ENCODE assay signal across 12 mouse cellular contexts in the genomic region with DNA sequence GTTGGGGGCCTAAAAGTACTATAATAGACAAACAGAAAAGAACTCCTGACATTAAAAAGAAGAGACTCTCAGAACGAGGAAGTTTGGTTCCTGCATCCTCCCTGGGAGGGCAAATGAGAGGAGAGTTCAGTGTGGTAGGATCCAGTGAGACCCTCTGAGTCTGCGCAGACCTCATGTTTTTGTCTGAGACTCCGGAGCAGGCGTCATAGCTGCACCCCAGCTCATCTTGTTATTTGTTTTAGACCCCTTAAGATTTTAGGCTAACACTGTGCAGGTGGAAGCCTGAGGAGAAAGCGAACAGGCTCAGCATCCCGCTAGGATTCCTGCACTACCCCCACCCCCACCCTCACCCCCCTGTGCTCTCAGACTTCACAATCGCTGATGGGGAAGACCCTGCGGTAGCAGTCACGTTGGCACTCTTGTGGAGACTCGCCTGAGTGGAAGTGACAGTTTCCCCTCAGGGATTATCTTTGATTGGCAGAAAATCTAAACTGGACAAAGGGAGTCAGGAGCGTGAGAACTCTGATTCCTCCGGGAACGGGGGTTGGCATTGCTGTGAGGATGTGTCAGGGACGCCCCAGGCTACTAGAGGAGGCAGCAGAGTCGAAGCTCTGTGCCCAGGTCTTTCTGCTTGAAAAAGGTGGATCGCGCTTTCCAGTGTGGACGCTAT.
DNase-seq lines count a peak whose midpoint lies in the region; ATAC-seq lines count a peak whose summit lies in the region.
"Had no signal": no experiment of that assay in that cellular context is flagged by ENCODE, and none has a peak within 500 bp of the region (broad histone marks: within the 10 kb centered on the region; RNA-seq: fewer than 3 reads in every experiment).

No protein-coding gene starts in this region.

- 31% methylated on average over 18 of the region's 18 CpGs for WGBS in embryonic facial prominence, embryonic 13.5 days
- 53% methylated on average over 18 of the region's 18 CpGs for WGBS in hindbrain, embryonic 11.5 days
- WGBS in midbrain, embryonic 15.5 days = 23% methylated on average over 18 of the region's 18 CpGs

- H3K27ac ChIP-seq in embryonic facial prominence, embryonic 13.5 days = no peak overlapping the region
- no peak overlapping the region for H3K27ac ChIP-seq in hindbrain, embryonic 11.5 days (ENCODE audit: low read depth, low read length)
- no peak overlapping the region for H3K27ac ChIP-seq in midbrain, embryonic 15.5 days
- H3K27ac ChIP-seq: liver, embryonic 14.5 days; macrophage; stomach, embryonic 15.5 days had no signal

- H3K9me3 ChIP-seq in embryonic facial prominence, embryonic 13.5 days = no peaks in the 10 kb centered on the region
- H3K9me3 ChIP-seq in hindbrain, embryonic 11.5 days (ENCODE audit: control insufficient read depth, low read length) = no peaks in the 10 kb centered on the region
- no peaks in the 10 kb centered on the region for H3K9me3 ChIP-seq in midbrain, embryonic 15.5 days
- H3K9me3 ChIP-seq: stomach, embryonic 15.5 days had no signal

- H3K36me3 ChIP-seq in embryonic facial prominence, embryonic 13.5 days = no peaks in the 10 kb centered on the region
- no peaks in the 10 kb centered on the region for H3K36me3 ChIP-seq in hindbrain, embryonic 11.5 days (ENCODE audit: control insufficient read depth, insufficient read depth, low read length)
- no peaks in the 10 kb centered on the region for H3K36me3 ChIP-seq in midbrain, embryonic 15.5 days (replicated peaks)
- H3K36me3 ChIP-seq: stomach, embryonic 15.5 days had no signal

- DNase-seq in embryo, embryonic 11 days = peak; percentile 18
- DNase-seq in hindbrain, embryonic 11.5 days (ENCODE audit: low spot score) = peak; percentile 48
- no peak for DNase-seq in gastrocnemius, adult 8-10 months (ENCODE audit: low spot score in 2 of 2)
- no peak for DNase-seq in urinary bladder, adult 2 months (ENCODE audit: low spot score)
- no peak for DNase-seq in adipocyte (ENCODE audit: low spot score)
- DNase-seq: cerebellum, adult 11-12 months; gastrocnemius, postnatal 25 days had no signal

- no peak overlapping the region for H3K4me3 ChIP-seq in embryonic facial prominence, embryonic 13.5 days
- H3K4me3 ChIP-seq in hindbrain, embryonic 11.5 days (ENCODE audit: low read depth, low read length) = no peak overlapping the region
- peak overlapping the region; percentile 28 for H3K4me3 ChIP-seq in midbrain, embryonic 15.5 days
- H3K4me3 ChIP-seq: stomach, embryonic 15.5 days had no signal

- no peak overlapping the region for H3K9ac ChIP-seq in embryonic facial prominence, embryonic 13.5 days
- no peak overlapping the region for H3K9ac ChIP-seq in hindbrain, embryonic 11.5 days (ENCODE audit: low read depth, low read length)
- H3K9ac ChIP-seq in midbrain, embryonic 15.5 days = no peak overlapping the region
- H3K9ac ChIP-seq: liver, embryonic 14.5 days; stomach, embryonic 15.5 days had no signal

- H3K4me2 ChIP-seq in embryonic facial prominence, embryonic 13.5 days = 0 out of 2 replicates have a peak overlapping the region, but pooled peaks have one; percentile 14
- no peak overlapping the region for H3K4me2 ChIP-seq in hindbrain, embryonic 11.5 days (replicated peaks; ENCODE audit: low read depth, low read length)
- peak overlapping the region; percentile 43 for H3K4me2 ChIP-seq in midbrain, embryonic 15.5 days
- H3K4me2 ChIP-seq: stomach, embryonic 15.5 days had no signal

- ATAC-seq in embryonic facial prominence, embryonic 13.5 days (ENCODE audit: insufficient number of reproducible peaks, insufficient read depth, low FRiP score, low TSS enrichment, low read depth) = no peak
- peak; percentile 67 for ATAC-seq in hindbrain, embryonic 11.5 days (ENCODE audit: low FRiP score)
- peak; percentile 75 for ATAC-seq in midbrain, embryonic 15.5 days (replicated peaks)

- no peaks in the 10 kb centered on the region for H3K27me3 ChIP-seq in embryonic facial prominence, embryonic 13.5 days
- no peaks in the 10 kb centered on the region for H3K27me3 ChIP-seq in hindbrain, embryonic 11.5 days (ENCODE audit: control insufficient read depth, insufficient read depth, low read length)
- H3K27me3 ChIP-seq in midbrain, embryonic 15.5 days (replicated peaks) = no peaks in the 10 kb centered on the region
- H3K27me3 ChIP-seq: stomach, embryonic 15.5 days had no signal

- peaks cover 11% of the 10 kb centered on the region for H3K4me1 ChIP-seq in embryonic facial prominence, embryonic 13.5 days
- no peaks in the 10 kb centered on the region for H3K4me1 ChIP-seq in hindbrain, embryonic 11.5 days (replicated peaks; ENCODE audit: control insufficient read depth, insufficient read depth, low read length)
- H3K4me1 ChIP-seq in midbrain, embryonic 15.5 days = peaks cover 7% of the 10 kb centered on the region
- H3K4me1 ChIP-seq: stomach, embryonic 15.5 days had no signal

Comparison
In these comparisons a context has a peak if more than half of its experiments do, and no peak if none do; other contexts are left out.
1. DNase-seq: peak in embryo, embryonic 11 days (single experiment) and hindbrain, embryonic 11.5 days (single experiment); none in gastrocnemius, adult 8-10 months (0 of 2), urinary bladder, adult 2 months (single experiment) and adipocyte (single experiment).